Mouse (Mus musculus): Measurements from ENCODE around the gene Cyp4a14.

DNA sequence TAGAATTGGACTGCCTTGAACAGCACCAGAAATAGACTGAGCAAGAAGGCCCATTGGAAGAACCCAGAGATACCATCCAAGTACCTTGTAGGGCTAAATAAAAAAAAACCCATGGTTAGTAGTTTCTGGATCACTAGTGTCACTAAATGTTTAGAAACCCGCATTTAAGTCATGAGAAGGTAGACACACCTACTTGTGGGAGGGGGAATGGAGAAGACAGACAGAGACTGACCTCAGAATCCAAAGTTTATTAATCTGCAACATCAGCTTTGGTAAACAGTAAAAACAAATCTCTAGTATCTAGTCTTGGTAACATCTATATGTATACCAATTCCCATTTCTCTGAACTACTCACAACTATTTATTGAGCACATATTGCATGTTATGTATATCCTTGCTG, at the start of gene Cyp4a14:
- TF ChIP-seq CTCF (IDR thresholded peaks at IDR 0.05; ENCODE audit: extremely low read depth, insufficient read length, insufficient replicate concordance, low read depth, low read length) (no peak), POLR2A (IDR thresholded peaks at IDR 0.05; ENCODE audit: low read depth, low read length) (no peak)

Measured in small intestine, adult 2 months (tissue).